Mouse (Mus musculus): ENCODE measurements around the gene Foxp1. TPM values are rescaled to one million over a fixed set of nuclear protein-coding genes. Genes with fewer than 3 reads are reported as not detected.

Foxp1 gene
- polyA plus RNA-seq, 1 experiment from 2014 or later = 121 TPM

DNA sequence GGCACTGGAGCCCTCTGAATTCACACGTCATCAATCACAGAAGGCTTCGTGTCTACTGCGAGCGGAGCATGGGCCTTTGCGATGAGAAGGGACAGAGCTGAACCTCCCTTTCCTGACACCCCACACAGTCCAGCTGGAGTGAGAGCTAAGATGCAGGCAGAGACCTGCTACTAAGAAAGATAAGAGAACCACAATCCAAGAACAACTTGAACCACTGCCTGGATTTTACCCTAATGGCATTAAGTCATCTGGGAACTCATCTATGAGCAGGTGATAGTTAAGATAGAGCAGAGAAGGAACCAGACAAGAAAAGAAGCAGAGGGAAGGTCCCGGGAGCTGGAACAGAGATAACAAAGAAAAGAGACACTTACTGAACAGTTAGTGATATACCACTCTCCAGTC, 415.4 kb downstream of the Foxp1 start:
- DNase-seq (ENCODE audit: low spot score) (no peak), ATAC-seq (no peak)
- no peak overlapping the region for H3K4me3 ChIP-seq (ENCODE audit: low read depth, low read length)
- no peaks in the 10 kb centered on the region for H3K9me3 ChIP-seq (ENCODE audit: low read length)
- TF ChIP-seq EP300 (IDR thresholded peaks at IDR 0.05) = no peak
- TF ChIP-seq CTCF (IDR thresholded peaks at IDR 0.05) = no peak
- H3K27ac ChIP-seq (ENCODE audit: low read length) = no peak overlapping the region
- H3K27me3 ChIP-seq (replicated peaks; ENCODE audit: insufficient read depth, low read length) = no peaks in the 10 kb centered on the region
- no peak overlapping the region for H3K9ac ChIP-seq (replicated peaks; ENCODE audit: low read depth)
- H3K4me2 ChIP-seq (replicated peaks; ENCODE audit: low read depth, low read length) = no peak overlapping the region
- 39% methylated on average over 6 of the region's 6 CpGs for WGBS
- no peaks in the 10 kb centered on the region for H3K36me3 ChIP-seq (ENCODE audit: insufficient read depth, low read length)
- H3K4me1 ChIP-seq (ENCODE audit: insufficient read depth, low read depth, low read length) = no peaks in the 10 kb centered on the region

DNA sequence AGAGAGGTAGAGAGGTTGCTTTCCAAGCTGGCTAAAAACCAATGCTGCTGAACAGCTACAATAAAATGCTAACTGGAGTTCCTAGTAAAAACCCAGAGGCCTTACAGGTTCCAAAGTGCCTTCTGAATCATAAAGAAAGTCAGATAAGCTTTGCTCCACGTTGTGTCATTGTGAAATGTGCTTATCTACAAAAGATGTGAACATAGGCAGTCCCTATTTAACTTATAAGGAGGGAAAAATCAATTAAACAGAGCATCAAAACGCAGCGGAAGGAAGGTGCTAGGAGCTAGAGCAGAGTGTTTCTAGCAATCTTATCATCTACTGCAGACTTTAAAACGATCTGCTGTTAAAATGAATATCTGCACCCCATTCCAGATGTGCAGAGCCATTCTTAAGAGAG, 416.5 kb downstream of the Foxp1 start:
- Histone ChIP-seq H3K36me3 (ENCODE audit: insufficient read depth, low read length) (no peaks in the 10 kb centered on the region), H3K27me3 (replicated peaks; ENCODE audit: insufficient read depth, low read length) (no peaks in the 10 kb centered on the region), H3K27ac (ENCODE audit: low read length) (no peak overlapping the region), H3K4me2 (replicated peaks; ENCODE audit: low read depth, low read length) (no peak overlapping the region), H3K9me3 (ENCODE audit: low read length) (no peaks in the 10 kb centered on the region), H3K4me3 (ENCODE audit: low read depth, low read length) (no peak overlapping the region), H3K4me1 (ENCODE audit: insufficient read depth, low read depth, low read length) (peaks cover 9% of the 10 kb centered on the region; the same call in 1 of the 2 replicates), H3K9ac (replicated peaks; ENCODE audit: low read depth) (no peak overlapping the region)
- TF ChIP-seq CTCF (IDR thresholded peaks at IDR 0.05) (no peak), EP300 (IDR thresholded peaks at IDR 0.05) (no peak)
- ATAC-seq (no peak), DNase-seq (ENCODE audit: low spot score) (no peak)
- WGBS = 55% methylated on average over 4 of the region's 4 CpGs

- no peaks in the 10 kb centered on the region for H3K27me3 ChIP-seq (replicated peaks; ENCODE audit: insufficient read depth, low read length)
- H3K4me2 ChIP-seq (replicated peaks; ENCODE audit: low read depth, low read length) = no peak overlapping the region
- no peak overlapping the region for H3K9ac ChIP-seq (replicated peaks; ENCODE audit: low read depth)
- no peaks in the 10 kb centered on the region for H3K36me3 ChIP-seq (ENCODE audit: insufficient read depth, low read length)
- DNase-seq (ENCODE audit: low spot score) (no peak), ATAC-seq (no peak)
- H3K27ac ChIP-seq (ENCODE audit: low read length) = no peak overlapping the region
- no peaks in the 10 kb centered on the region for H3K9me3 ChIP-seq (ENCODE audit: low read length)
- WGBS = 89% methylated on average over 7 of the region's 7 CpGs
- H3K4me1 ChIP-seq (ENCODE audit: insufficient read depth, low read depth, low read length) = peaks cover 9% of the 10 kb centered on the region; the same call in 1 of the 2 replicates
- H3K4me3 ChIP-seq (ENCODE audit: low read depth, low read length) = no peak overlapping the region
- TF ChIP-seq CTCF (IDR thresholded peaks at IDR 0.05) = no peak
- TF ChIP-seq EP300 (IDR thresholded peaks at IDR 0.05) = no peak
Measured at GRCm38 (mm10) chr6:99104446-99104845, 418.1 kb downstream of the Foxp1 start.

GRCm38 (mm10) chr6:99103911-99104310, 418.6 kb downstream of the Foxp1 start:
- Histone ChIP-seq H3K9ac (replicated peaks; ENCODE audit: low read depth) (no peak overlapping the region), H3K27ac (ENCODE audit: low read length) (no peak overlapping the region), H3K4me3 (ENCODE audit: low read depth, low read length) (no peak overlapping the region), H3K36me3 (ENCODE audit: insufficient read depth, low read length) (no peaks in the 10 kb centered on the region), H3K27me3 (replicated peaks; ENCODE audit: insufficient read depth, low read length) (no peaks in the 10 kb centered on the region), H3K4me2 (replicated peaks; ENCODE audit: low read depth, low read length) (no peak overlapping the region), H3K4me1 (ENCODE audit: insufficient read depth, low read depth, low read length) (peaks cover 9% of the 10 kb centered on the region; the same call in 1 of the 2 replicates), H3K9me3 (ENCODE audit: low read length) (no peaks in the 10 kb centered on the region)
- no peak for DNase-seq (ENCODE audit: low spot score)
- TF ChIP-seq EP300 (IDR thresholded peaks at IDR 0.05) (no peak), CTCF (IDR thresholded peaks at IDR 0.05) (no peak)
- 81% methylated on average over 3 of the region's 3 CpGs for WGBS
- ATAC-seq = no peak

GRCm38 (mm10) chr6:99101489-99101908, 421.0 kb downstream of the Foxp1 start:
- DNase-seq (ENCODE audit: low spot score) (peak; percentile 23), ATAC-seq (peak; percentile 20)
- Histone ChIP-seq H3K27ac (ENCODE audit: low read length) (peak overlapping the region; percentile 64; the same call in 1 of the 2 replicates), H3K4me2 (replicated peaks; ENCODE audit: low read depth, low read length) (peak overlapping the region; percentile 40), H3K9ac (replicated peaks; ENCODE audit: low read depth) (no peak overlapping the region), H3K4me3 (ENCODE audit: low read depth, low read length) (no peak overlapping the region), H3K9me3 (ENCODE audit: low read length) (no peaks in the 10 kb centered on the region), H3K36me3 (ENCODE audit: insufficient read depth, low read length) (no peaks in the 10 kb centered on the region), H3K27me3 (replicated peaks; ENCODE audit: insufficient read depth, low read length) (no peaks in the 10 kb centered on the region), H3K4me1 (ENCODE audit: insufficient read depth, low read depth, low read length) (peaks cover 14% of the 10 kb centered on the region; the same call in 1 of the 2 replicates)
- WGBS = 12% methylated on average over 4 of the region's 6 CpGs
- TF ChIP-seq EP300 (IDR thresholded peaks at IDR 0.05) (no peak), CTCF (IDR thresholded peaks at IDR 0.05) (no peak)

- Histone ChIP-seq H3K4me2 (replicated peaks; ENCODE audit: low read depth, low read length) (no peak overlapping the region), H3K36me3 (ENCODE audit: insufficient read depth, low read length) (no peaks in the 10 kb centered on the region), H3K27me3 (replicated peaks; ENCODE audit: insufficient read depth, low read length) (no peaks in the 10 kb centered on the region), H3K9me3 (ENCODE audit: low read length) (no peaks in the 10 kb centered on the region), H3K9ac (replicated peaks; ENCODE audit: low read depth) (no peak overlapping the region), H3K4me1 (ENCODE audit: insufficient read depth, low read depth, low read length) (peaks cover 17% of the 10 kb centered on the region; the same call in 1 of the 2 replicates), H3K4me3 (ENCODE audit: low read depth, low read length) (no peak overlapping the region), H3K27ac (ENCODE audit: low read length) (peak overlapping the region; percentile 12; the same call in 1 of the 2 replicates)
- WGBS = 44% methylated on average over 5 of the region's 5 CpGs
- peak; percentile 47 for TF ChIP-seq EP300 (IDR thresholded peaks at IDR 0.05)
- no peak for TF ChIP-seq CTCF (IDR thresholded peaks at IDR 0.05)
- peak; percentile 40 for DNase-seq (ENCODE audit: low spot score)
- peak; percentile 41; the same call in 1 of the 2 replicates for ATAC-seq
Measured at GRCm38 (mm10) chr6:99100331-99100730, 422.2 kb downstream of the Foxp1 start.

GRCm38 (mm10) chr6:99099781-99100180, 422.7 kb downstream of the Foxp1 start:
- H3K27ac ChIP-seq (ENCODE audit: low read length) = no peak overlapping the region
- no peak for ATAC-seq
- no peak for DNase-seq (ENCODE audit: low spot score)
- WGBS = 51% methylated on average over 4 of the region's 4 CpGs
- H3K36me3 ChIP-seq (ENCODE audit: insufficient read depth, low read length) = no peaks in the 10 kb centered on the region
- H3K4me1 ChIP-seq (ENCODE audit: insufficient read depth, low read depth, low read length) = peaks cover 17% of the 10 kb centered on the region; the same call in 1 of the 2 replicates
- H3K4me2 ChIP-seq (replicated peaks; ENCODE audit: low read depth, low read length) = no peak overlapping the region
- H3K9me3 ChIP-seq (ENCODE audit: low read length) = no peaks in the 10 kb centered on the region
- no peak overlapping the region for H3K9ac ChIP-seq (replicated peaks; ENCODE audit: low read depth)
- TF ChIP-seq CTCF (IDR thresholded peaks at IDR 0.05) (no peak), EP300 (IDR thresholded peaks at IDR 0.05) (no peak)
- H3K27me3 ChIP-seq (replicated peaks; ENCODE audit: insufficient read depth, low read length) = no peaks in the 10 kb centered on the region
- no peak overlapping the region for H3K4me3 ChIP-seq (ENCODE audit: low read depth, low read length)
